Mouse (Mus musculus) ovary, postnatal 10 days (tissue): ENCODE results near the gene Llph.

Experiments used
- DNase-seq: peaks from one replicate; pipeline ENCODE4 v3.0.0; 2022; ENCODE audit warnings: low spot score

Gene Llph

DNA sequence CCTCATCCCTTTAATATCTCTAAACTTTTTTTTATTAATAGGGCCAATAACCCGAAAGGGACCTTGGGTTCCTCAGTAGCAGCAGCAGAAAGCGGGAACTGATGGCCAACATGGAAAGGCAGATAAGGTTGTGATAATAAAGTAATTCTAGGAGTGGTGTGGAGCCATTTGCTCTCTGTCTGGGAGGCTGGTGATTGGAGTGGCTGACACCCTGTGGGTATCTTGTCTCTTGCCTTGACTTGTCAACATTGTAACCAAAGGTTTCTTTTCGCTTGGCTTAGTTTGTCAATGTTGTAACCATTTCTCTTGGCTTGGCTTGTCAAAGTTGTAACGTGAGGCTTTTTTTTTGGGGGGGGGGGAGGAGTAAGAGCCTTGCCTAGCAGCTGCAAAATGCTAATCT lies 53.5 kb downstream of the Llph start:
- no peak for DNase-seq

DNA sequence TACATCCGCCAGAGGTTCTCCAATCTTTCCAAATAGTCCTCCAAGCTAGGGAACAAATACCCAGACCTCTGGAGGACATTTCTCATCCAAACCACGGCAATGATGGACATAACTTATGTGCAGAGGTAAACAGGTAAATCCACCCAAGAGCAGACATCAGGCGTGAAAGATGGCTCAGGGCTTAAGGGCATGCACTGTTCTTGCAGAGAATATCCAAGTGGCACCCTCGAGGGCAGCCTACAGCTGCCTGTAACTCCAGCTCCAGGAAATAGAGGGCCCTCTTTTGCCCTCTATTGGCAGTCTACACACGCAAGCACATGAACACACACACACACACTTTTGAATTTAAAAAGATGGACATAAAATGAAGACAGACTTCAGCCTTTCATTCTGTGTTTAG lies 54.8 kb downstream of the Llph start:
- no peak for DNase-seq
